Mouse (Mus musculus) hematopoietic stem cell, adult 5-6 weeks (primary cell): ENCODE results near the gene Amz2. TPM values are rescaled to one million over a fixed set of nuclear protein-coding genes. Genes with fewer than 3 reads are reported as not detected.

Experiments
- ATAC-seq, 2 experiments: fragments of 125-278 bp in 1 of 2; replicated peaks in 1 of 2; 2 replicates each; pipeline ENCODE4 v1.8.0; 2016 to 2017; ENCODE audit warnings: inconsistent platforms in 2 of 2, mild to moderate bottlenecking in 2 of 2, moderate number of reproducible peaks in 2 of 2, low read depth in 1 of 2, moderate TSS enrichment in 1 of 2; ENCODE audit not compliant: low FRiP score in 2 of 2, poor library complexity in 2 of 2, severe bottlenecking in 2 of 2, insufficient read depth in 1 of 2, low TSS enrichment in 1 of 2
- total RNA-seq: library from RNA; stranded (forward); fragments of 172-1452, 232-1000 nt; gene quantifications from 2 replicates; pipeline ENCODE4 v1.2.3, GENCODE M21; 2017

Gene Amz2
- total RNA-seq, 1 experiment from 2014 or later: 80.7 TPM

DNA sequence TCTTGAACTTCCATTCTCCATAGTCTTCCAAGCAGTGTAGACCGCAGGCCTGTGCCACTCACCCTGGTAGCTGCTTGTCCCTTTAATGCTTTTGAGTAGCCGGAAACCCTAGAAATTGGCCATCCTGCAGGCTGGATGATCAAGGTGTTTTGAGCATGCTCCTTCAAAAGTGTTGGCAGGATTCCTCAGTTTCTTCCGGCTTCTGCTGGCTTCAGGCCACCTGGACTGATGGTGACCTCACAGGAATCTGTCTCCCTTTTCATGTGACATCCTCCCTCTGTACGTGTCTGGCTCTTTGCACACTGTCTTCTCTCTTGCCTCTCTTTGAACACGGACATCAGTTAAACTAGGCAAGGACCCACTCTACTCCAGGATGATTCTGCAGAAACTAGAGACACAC lies 74.5 kb downstream of the Amz2 start:
- ATAC-seq: no peak

Other genes with a start within 250 kb of the Amz2 start
- gene Rgs9, start 127.8 kb upstream of the Amz2 start, total RNA-seq: 2.3 and 2.4 TPM in 2 replicates
- 62.2 and 64.9 TPM in 2 replicates for gene Gna13, start 63.1 kb upstream of the Amz2 start, total RNA-seq
- gene 9930022D16Rik, start 12.0 kb upstream of the Amz2 start, total RNA-seq: 0.10 and 0.19 TPM in 2 replicates
- gene Arsg, start 47.4 kb downstream of the Amz2 start, total RNA-seq: 1.2 and 4.4 TPM in 2 replicates
- 9.4 and 10.8 TPM in 2 replicates for gene Slc16a6, start 47.7 kb downstream of the Amz2 start, total RNA-seq
- gene Wipi1, start 186.0 kb downstream of the Amz2 start, total RNA-seq: 3.8 and 4.1 TPM in 2 replicates
- 129 and 145 TPM in 2 replicates for gene Prkar1a, start 223.5 kb downstream of the Amz2 start, total RNA-seq